Mouse (Mus musculus): ENCODE measurements around the gene Napb. TPM values are rescaled to one million over a fixed set of nuclear protein-coding genes. Genes with fewer than 3 reads are reported as not detected.
"Not testable (repeated sequence)": the region's sequence is repeated elsewhere in the genome, so short reads cannot be mapped to it uniquely, and the experiment has no call there.

The Napb gene
- total RNA-seq (2014; rRNA removed) (115 and 125 TPM in 2 replicates), polyA plus RNA-seq (2015; fragmentation: Nextera tagmentation; extraction: Ambion mirVana) (81.5 and 99.2 TPM in 2 replicates)

GRCm38 (mm10) chr2:148732327-148733000 is at the start of gene Napb:
Napb (minus strand) TSS chr2:148732467.
- Histone ChIP-seq H3K36me3 (ENCODE audit: insufficient read depth, low read length) (no peaks in the 10 kb centered on the region), H3K27me3 (ENCODE audit: insufficient read depth, low read length) (no peaks in the 10 kb centered on the region), H3K9me3 (ENCODE audit: low read length) (no peaks in the 10 kb centered on the region), H3K4me2 (ENCODE audit: low read depth, low read length) (peak within 1 kb of the TSS; percentile 88), H3K27ac (peak within 1 kb of the TSS; percentile 85), H3K4me1 (ENCODE audit: insufficient read depth, low read length) (no peaks in the 10 kb centered on the region), H3K4me3 (ENCODE audit: low read length) (peak within 1 kb of the TSS; percentile 92), H3K9ac (replicated peaks; ENCODE audit: low read length) (peak within 1 kb of the TSS; percentile 87)
- TF ChIP-seq CTCF (IDR thresholded peaks at IDR 0.05; ENCODE audit: low read depth): 0 out of 2 replicates have a peak, but pooled peaks have one; percentile 21
- DNase-seq (ENCODE audit: low spot score): peak; percentile 97
- WGBS: 3% methylated on average over 18 of the region's 18 CpGs
- ATAC-seq: peak; percentile 100

- no peaks in the 10 kb centered on the region for H3K4me1 ChIP-seq (ENCODE audit: insufficient read depth, low read length)
- H3K9ac ChIP-seq (replicated peaks; ENCODE audit: low read length): no peak within 1 kb of the TSS
- TF ChIP-seq CTCF (IDR thresholded peaks at IDR 0.05; ENCODE audit: low read depth): no peak
- no peaks in the 10 kb centered on the region for H3K36me3 ChIP-seq (ENCODE audit: insufficient read depth, low read length)
- DNase-seq (ENCODE audit: low spot score) (no peak), ATAC-seq (no peak)
- no peak within 1 kb of the TSS for H3K4me2 ChIP-seq (ENCODE audit: low read depth, low read length)
- no peak within 1 kb of the TSS for H3K27ac ChIP-seq
- H3K9me3 ChIP-seq (ENCODE audit: low read length): no peaks in the 10 kb centered on the region
- WGBS: 10% methylated on average over 1 of the region's 1 CpGs
- H3K4me3 ChIP-seq (ENCODE audit: low read length): no peak within 1 kb of the TSS
- no peaks in the 10 kb centered on the region for H3K27me3 ChIP-seq (ENCODE audit: insufficient read depth, low read length)
Measured at GRCm38 (mm10) chr2:148781709-148782108, 49.4 kb upstream of the Napb start, which contains the start of gene 8030411F24Rik. 8030411F24Rik (plus strand) TSS chr2:148782009.

- H3K27me3 ChIP-seq (ENCODE audit: insufficient read depth, low read length); ATAC-seq: not testable (repeated sequence)
- WGBS: 82% methylated on average over 4 of the region's 4 CpGs
Measured at GRCm38 (mm10) chr2:148771397-148771796, 39.1 kb upstream of the Napb start, which contains the start of gene Cst11. Cst11 (minus strand) TSS chr2:148771497.

GRCm38 (mm10) chr2:148763648-148764388 is 31.6 kb upstream of the Napb start:
- Histone ChIP-seq H3K4me1 (ENCODE audit: insufficient read depth, low read length) (no peaks in the 10 kb centered on the region), H3K9me3 (ENCODE audit: low read length) (no peaks in the 10 kb centered on the region), H3K27me3 (ENCODE audit: insufficient read depth, low read length) (no peaks in the 10 kb centered on the region), H3K4me2 (ENCODE audit: low read depth, low read length) (no peak overlapping the region), H3K4me3 (ENCODE audit: low read length) (no peak overlapping the region), H3K9ac (replicated peaks; ENCODE audit: low read length) (no peak overlapping the region), H3K36me3 (ENCODE audit: insufficient read depth, low read length) (no peaks in the 10 kb centered on the region), H3K27ac (no peak overlapping the region)
- DNase-seq (ENCODE audit: low spot score) (no peak), ATAC-seq (no peak)
- TF ChIP-seq CTCF (IDR thresholded peaks at IDR 0.05; ENCODE audit: low read depth): no peak
- 96% methylated on average over 1 of the region's 1 CpGs for WGBS

More at GRCm38 (mm10) chr2:148771397-148771796, 39.1 kb upstream of the Napb start, which contains the start of gene Cst11:
- not testable (repeated sequence) for DNase-seq (ENCODE audit: low spot score); H3K27ac ChIP-seq; H3K4me3 ChIP-seq (ENCODE audit: low read length); H3K4me1 ChIP-seq (ENCODE audit: insufficient read depth, low read length); H3K4me2 ChIP-seq (ENCODE audit: low read depth, low read length); H3K9me3 ChIP-seq (ENCODE audit: low read length); H3K36me3 ChIP-seq (ENCODE audit: insufficient read depth, low read length); H3K9ac ChIP-seq (replicated peaks; ENCODE audit: low read length)

- Histone ChIP-seq H3K27me3 (ENCODE audit: insufficient read depth, low read length) (no peaks in the 10 kb centered on the region), H3K27ac (no peak overlapping the region), H3K9ac (replicated peaks; ENCODE audit: low read length) (no peak overlapping the region), H3K4me1 (ENCODE audit: insufficient read depth, low read length) (no peaks in the 10 kb centered on the region), H3K9me3 (ENCODE audit: low read length) (no peaks in the 10 kb centered on the region), H3K4me2 (ENCODE audit: low read depth, low read length) (no peak overlapping the region), H3K36me3 (ENCODE audit: insufficient read depth, low read length) (no peaks in the 10 kb centered on the region), H3K4me3 (ENCODE audit: low read length) (no peak overlapping the region)
- no peak for DNase-seq (ENCODE audit: low spot score)
- no peak for TF ChIP-seq CTCF (IDR thresholded peaks at IDR 0.05; ENCODE audit: low read depth)
- WGBS: 52% methylated on average over 1 of the region's 1 CpGs
- ATAC-seq: no peak
Measured at GRCm38 (mm10) chr2:148754310-148754846, 22.1 kb upstream of the Napb start.

- peak; percentile 88 for ATAC-seq
- no peaks in the 10 kb centered on the region for H3K4me1 ChIP-seq (ENCODE audit: insufficient read depth, low read length)
- H3K27me3 ChIP-seq (ENCODE audit: insufficient read depth, low read length): no peaks in the 10 kb centered on the region
- WGBS: 19% methylated on average over 15 of the region's 15 CpGs
- no peaks in the 10 kb centered on the region for H3K9me3 ChIP-seq (ENCODE audit: low read length)
- peak; percentile 95 for DNase-seq (ENCODE audit: low spot score)
- TF ChIP-seq CTCF (IDR thresholded peaks at IDR 0.05; ENCODE audit: low read depth): peak; percentile 78
- no peaks in the 10 kb centered on the region for H3K36me3 ChIP-seq (ENCODE audit: insufficient read depth, low read length)
- H3K27ac ChIP-seq: no peak overlapping the region; the same call in 1 of the 2 replicates
- peak overlapping the region; percentile 76 for H3K4me2 ChIP-seq (ENCODE audit: low read depth, low read length)
- H3K9ac ChIP-seq (replicated peaks; ENCODE audit: low read length): no peak overlapping the region
- H3K4me3 ChIP-seq (ENCODE audit: low read length): peak overlapping the region; percentile 40
Measured at GRCm38 (mm10) chr2:148751893-148752813, 19.9 kb upstream of the Napb start.
